ENCODE assay signal across 19 mouse cellular contexts in genomic region chr3:46998916-46999315, GRCm38 (mm10).
DNase-seq lines count a peak whose midpoint lies in the region; TF ChIP-seq lines count a peak whose summit lies in the region.
"Had no signal": no experiment of that assay in that cellular context is flagged by ENCODE, and none has a peak within 500 bp of the region (broad histone marks: within the 10 kb centered on the region; RNA-seq: fewer than 3 reads in every experiment).

No protein-coding gene starts in this region.

- peak; percentile 3 to 5 for DNase-seq in cerebellum, postnatal 14 days
- no peak for DNase-seq in cerebellum, adult 9-11 months
- no peak for DNase-seq in layer of hippocampus, adult 2 months (ENCODE audit: low spot score in 2 of 2)
- no peak for DNase-seq in layer of hippocampus, postnatal 10 days (ENCODE audit: low spot score in 2 of 2)
- DNase-seq in right cerebral cortex, postnatal 14 days: peak; percentile 3
- no peak for DNase-seq in right cerebral cortex, postnatal 25 days
- peak; percentile 17 for DNase-seq in telencephalon, adult 2 months (ENCODE audit: low read depth, low spot score)
- DNase-seq in thymus, postnatal 0 days (ENCODE audit: low spot score): no peak
- DNase-seq: adrenal gland, adult 8-10 months; cerebellum, adult 2 months; heart, adult 18-20 months; kidney, adult 9 months; kidney, postnatal 4 days; liver, postnatal 0 days; lung, postnatal 36 days had no signal

- H3K4me3 ChIP-seq in layer of hippocampus, adult 2 months: no peak overlapping the region
- H3K4me3 ChIP-seq: forebrain, embryonic 15.5 days; heart, embryonic 15.5 days; hindbrain, embryonic 10.5 days; limb, embryonic 15.5 days had no signal

- TF ChIP-seq CTCF in layer of hippocampus, adult 2 months (conservative IDR thresholded peaks at IDR 0.05): peak; percentile 52

- no peak overlapping the region for H3K27ac ChIP-seq in layer of hippocampus, adult 2 months
- H3K27ac ChIP-seq: forebrain, embryonic 15.5 days; heart, embryonic 15.5 days; hindbrain, embryonic 10.5 days; limb, embryonic 15.5 days had no signal

Comparison
In these comparisons a context has a peak if more than half of its experiments do, and no peak if none do; other contexts are left out.
1. DNase-seq: peak in cerebellum, postnatal 14 days (2 of 2), right cerebral cortex, postnatal 14 days (single experiment) and telencephalon, adult 2 months (single experiment); none in cerebellum, adult 9-11 months (single experiment), layer of hippocampus, adult 2 months (0 of 2), layer of hippocampus, postnatal 10 days (0 of 2), right cerebral cortex, postnatal 25 days (single experiment) and thymus, postnatal 0 days (single experiment).